Mouse (Mus musculus): ENCODE results near the gene Ggact.

The Ggact gene

GRCm38 (mm10) chr14:122913657-122914056 lies at the start of gene Ggact:
Gene Ggact (minus strand): TSS chr14:122913757.
- DNase-seq (ENCODE audit: low spot score): no peak

GRCm38 (mm10) chr14:122957941-122958340 lies 44.4 kb upstream of the Ggact start:
- DNase-seq (ENCODE audit: low spot score): no peak

- DNase-seq (ENCODE audit: low spot score): peak; percentile 6
These were observed 39.8 kb upstream of the Ggact start for GRCm38 (mm10) chr14:122953331-122953730.

GRCm38 (mm10) chr14:122952556-122952955 lies 39.0 kb upstream of the Ggact start:
- no peak for DNase-seq (ENCODE audit: low spot score)

- no peak for DNase-seq (ENCODE audit: low spot score)
These were observed 38.3 kb upstream of the Ggact start for GRCm38 (mm10) chr14:122951676-122952445.

- no peak for DNase-seq (ENCODE audit: low spot score)
These were observed 37.4 kb upstream of the Ggact start for GRCm38 (mm10) chr14:122950915-122951314.

- no peak for DNase-seq (ENCODE audit: low spot score)
These were observed 29.9 kb upstream of the Ggact start for GRCm38 (mm10) chr14:122943475-122943853.

GRCm38 (mm10) chr14:122942757-122943474 lies 29.4 kb upstream of the Ggact start:
- no peak for DNase-seq (ENCODE audit: low spot score)

GRCm38 (mm10) chr14:122936460-122936859 lies 22.9 kb upstream of the Ggact start:
- DNase-seq (ENCODE audit: low spot score): no peak

- no peak for DNase-seq (ENCODE audit: low spot score)
These were observed 6.5 kb upstream of the Ggact start for GRCm38 (mm10) chr14:122920011-122920410.

GRCm38 (mm10) chr14:122917676-122918075 lies 4.1 kb upstream of the Ggact start:
- no peak for DNase-seq (ENCODE audit: low spot score)

GRCm38 (mm10) chr14:122912812-122913498 lies 602 bp downstream of the Ggact start:
- DNase-seq (ENCODE audit: low spot score): peak; percentile 33

GRCm38 (mm10) chr14:122912137-122912536 lies 1.4 kb downstream of the Ggact start:
- DNase-seq (ENCODE audit: low spot score): no peak

GRCm38 (mm10) chr14:122911265-122911664 lies 2.3 kb downstream of the Ggact start:
- no peak for DNase-seq (ENCODE audit: low spot score)

GRCm38 (mm10) chr14:122909368-122910091 lies 4.0 kb downstream of the Ggact start:
- no peak for DNase-seq (ENCODE audit: low spot score)

- DNase-seq (ENCODE audit: low spot score): no peak
These were observed 5.5 kb downstream of the Ggact start for GRCm38 (mm10) chr14:122908075-122908474.

- DNase-seq (ENCODE audit: low spot score): no peak
These were observed 8.6 kb downstream of the Ggact start for GRCm38 (mm10) chr14:122905007-122905406.

- no peak for DNase-seq (ENCODE audit: low spot score)
These were observed 9.6 kb downstream of the Ggact start for GRCm38 (mm10) chr14:122903923-122904351.

GRCm38 (mm10) chr14:122902884-122903283 lies 10.7 kb downstream of the Ggact start:
- DNase-seq (ENCODE audit: low spot score): peak; percentile 23

GRCm38 (mm10) chr14:122902136-122902535 lies 11.4 kb downstream of the Ggact start:
- DNase-seq (ENCODE audit: low spot score): no peak

GRCm38 (mm10) chr14:122901715-122902114 lies 11.8 kb downstream of the Ggact start:
- no peak for DNase-seq (ENCODE audit: low spot score)

- no peak for DNase-seq (ENCODE audit: low spot score)
These were observed 12.4 kb downstream of the Ggact start for GRCm38 (mm10) chr14:122901177-122901576.
